In the genomic region with DNA sequence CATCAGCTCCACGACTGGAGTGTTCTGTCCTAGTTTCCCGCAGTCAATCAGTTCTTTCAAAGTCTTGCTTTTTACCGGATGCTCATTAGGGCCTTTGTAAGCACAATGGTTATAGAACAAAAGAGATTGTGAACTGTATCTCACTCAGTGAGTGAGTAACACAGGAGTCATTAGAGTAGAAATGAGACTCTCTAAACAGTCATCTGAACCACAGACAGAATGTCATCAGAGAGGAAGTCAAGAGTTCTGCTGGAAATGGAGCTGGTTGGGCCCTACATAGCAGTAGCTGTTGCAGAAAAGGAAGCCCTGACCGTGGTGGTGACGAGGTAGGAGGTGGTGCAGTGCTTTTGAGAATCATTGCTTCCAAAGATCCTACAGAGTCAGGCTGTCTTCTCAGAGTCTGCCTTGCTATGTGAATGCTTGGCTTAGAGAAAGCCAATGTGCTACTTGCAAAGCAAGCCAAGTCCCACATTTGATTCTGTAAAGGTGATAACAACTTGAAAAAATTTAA, we compare ENCODE assay signal across 11 mouse cellular contexts. TPM values are rescaled to one million over a fixed set of nuclear protein-coding genes. Genes with fewer than 3 reads are reported as not detected.
DNase-seq lines count a peak whose midpoint lies in the region; ATAC-seq and TF ChIP-seq lines count a peak whose summit lies in the region.
"Had no signal": no experiment of that assay in that cellular context is flagged by ENCODE, and none has a peak within 500 bp of the region (broad histone marks: within the 10 kb centered on the region; RNA-seq: fewer than 3 reads in every experiment).

No protein-coding gene starts in this region.

- TF ChIP-seq POLR2A in bone marrow, adult 2 months (IDR thresholded peaks at IDR 0.05; ENCODE audit: borderline replicate concordance, control insufficient read depth, low read depth, low read length) = no peak
- TF ChIP-seq POLR2A in myocyte (IDR thresholded peaks at IDR 0.05; ENCODE audit: insufficient read length, low read depth) = no peak

- H3K4me2 ChIP-seq in myocyte (ENCODE audit: low read depth) = peak overlapping the region; percentile 39
- H3K4me2 ChIP-seq in hindbrain, embryonic 13.5 days = no peak overlapping the region

- H3K27me3 ChIP-seq in myocyte (ENCODE audit: control insufficient read depth, insufficient read depth, insufficient read length) = no peaks in the 10 kb centered on the region
- H3K27me3 ChIP-seq in hindbrain, embryonic 13.5 days = no peaks in the 10 kb centered on the region

- intact Hi-C loops in left cerebral cortex, postnatal 10 days (cut with DNase I) = loop anchor here (10.0 kb wide), 1 partner anchor 98 kb away; a partner anchor contains a TSS

- no peaks in the 10 kb centered on the region for H3K36me3 ChIP-seq in myocyte (ENCODE audit: control insufficient read depth, insufficient read depth)
- no peaks in the 10 kb centered on the region for H3K36me3 ChIP-seq in hindbrain, embryonic 13.5 days

- no peak for ATAC-seq in hindbrain, embryonic 13.5 days (ENCODE audit: low FRiP score)

- no peak for TF ChIP-seq CTCF in bone marrow, adult 2 months (IDR thresholded peaks at IDR 0.05; ENCODE audit: control insufficient read depth, insufficient read depth, low read length)

- WGBS in bone marrow, adult 2 months = 21% methylated on average over 5 of the region's 5 CpGs
- 31% methylated on average over 5 of the region's 5 CpGs for WGBS in hindbrain, embryonic 13.5 days

- peak overlapping the region; percentile 77 for H3K27ac ChIP-seq in bone marrow, adult 2 months (ENCODE audit: control insufficient read depth, insufficient read depth, low read depth, low read length, poor library complexity)
- no peak overlapping the region for H3K27ac ChIP-seq in hindbrain, embryonic 13.5 days
- H3K27ac ChIP-seq: kidney, postnatal 0 days had no signal

- peak; percentile 31 to 42 for DNase-seq in left cerebral cortex, adult 9 months (ENCODE audit: low spot score in 2 of 2)
- DNase-seq in left cerebral cortex, postnatal 10 days (ENCODE audit: extremely low spot score in 1 of 2, low spot score in 2 of 2) = no peak
- DNase-seq in CD4-positive, CD25-positive, alpha-beta regulatory T cell, adult 2 months (ENCODE audit: low read depth, low spot score) = peak; percentile 55
- DNase-seq in adipocyte (ENCODE audit: low spot score) = no peak
- no peak for DNase-seq in cerebellum, adult 8-10 months
- DNase-seq: adrenal gland, postnatal 10 days; right cerebral cortex, postnatal 25 days had no signal

- H3K4me3 ChIP-seq in bone marrow, adult 2 months (replicated peaks; ENCODE audit: control insufficient read depth, low read depth, low read length) = no peak overlapping the region
- H3K4me3 ChIP-seq in myocyte = no peak overlapping the region
- H3K4me3 ChIP-seq in hindbrain, embryonic 13.5 days = no peak overlapping the region

- no peaks in the 10 kb centered on the region for H3K9me3 ChIP-seq in hindbrain, embryonic 13.5 days

- H3ac ChIP-seq in myocyte (ENCODE audit: control insufficient read depth, insufficient read length) = no peak overlapping the region

- H3K9ac ChIP-seq in hindbrain, embryonic 13.5 days = no peak overlapping the region

- no peaks in the 10 kb centered on the region for H3K79me2 ChIP-seq in myocyte (ENCODE audit: control insufficient read depth, insufficient read depth)

- peaks cover 2% of the 10 kb centered on the region; the same call in 1 of the 2 replicates for H3K4me1 ChIP-seq in bone marrow, adult 2 months (ENCODE audit: control insufficient read depth, insufficient read depth, low read length)
- 0 out of 2 replicates have a peak, but pooled peaks cover under 1% of the 10 kb centered on the region for H3K4me1 ChIP-seq in hindbrain, embryonic 13.5 days (replicated peaks)

TF ChIP-seq in myocyte, 11 proteins besides CTCF, POLR2A, EP300 and RAD21:
- no peak for TF ChIP-seq E2F4 (IDR thresholded peaks at IDR 0.05; ENCODE audit: insufficient read depth)
- TF ChIP-seq SRF (IDR thresholded peaks at IDR 0.05; ENCODE audit: control insufficient read depth, insufficient read length, low read depth) = no peak
- no peak for TF ChIP-seq REST (IDR thresholded peaks at IDR 0.05; ENCODE audit: insufficient read depth, insufficient read length)
- TF ChIP-seq TCF3 (IDR thresholded peaks at IDR 0.05; ENCODE audit: insufficient read length, low read depth) = no peak
- no peak for TF ChIP-seq POLR2AphosphoS2 (IDR thresholded peaks at IDR 0.05; ENCODE audit: insufficient read length, low read depth)
- no peak for TF ChIP-seq TCF12 (IDR thresholded peaks at IDR 0.05; ENCODE audit: insufficient read depth, poor library complexity, severe bottlenecking)
- no peak for TF ChIP-seq MYOG (IDR thresholded peaks at IDR 0.05; ENCODE audit: control insufficient read depth in 1 of 3, insufficient read depth in 1 of 3, insufficient read length in 2 of 3, low read depth in 2 of 3)
- no peak for TF ChIP-seq USF1 (IDR thresholded peaks at IDR 0.05; ENCODE audit: low read depth)
- TF ChIP-seq CEBPB (IDR thresholded peaks at IDR 0.05; ENCODE audit: insufficient read depth, poor library complexity, severe bottlenecking) = no peak
- no peak for TF ChIP-seq MAX (IDR thresholded peaks at IDR 0.05; ENCODE audit: low read depth)
TF ChIP-seq in myocyte: peak in this region for 0.

RNA-seq across cellular contexts. Expression of a gene that starts 40.5 kb away (rescaled TPM):
- 100 to 1,000 TPM; 138 to 147 TPM for total RNA-seq in left cerebral cortex, postnatal 10 days (2021)
- 60.1 and 73.8 TPM in 2 replicates for polyA plus RNA-seq in bone marrow, adult 2 months (2011; ENCODE audit: insufficient read depth, insufficient read length, low replicate concordance, missing spikeins)
- polyA plus RNA-seq in myocyte (2012; fragmentation: generic; extraction: Trizol) = 104 TPM
- polyA plus RNA-seq in hindbrain, embryonic 13.5 days (2015; fragmentation: Nextera tagmentation; extraction: Ambion mirVana) = 377 and 380 TPM in 2 replicates

Comparison
In these comparisons a context has a peak if more than half of its experiments do, and no peak if none do; other contexts are left out.
1. DNase-seq: peak in left cerebral cortex, adult 9 months (2 of 2) and CD4-positive, CD25-positive, alpha-beta regulatory T cell, adult 2 months (single experiment); none in left cerebral cortex, postnatal 10 days (0 of 2), adipocyte (single experiment) and cerebellum, adult 8-10 months (single experiment).